Mouse (Mus musculus) CD4-positive, CD25-positive, alpha-beta regulatory T cell, adult 9 weeks (primary cell): ENCODE data around the gene Rgs6. TPM values are rescaled to one million over a fixed set of nuclear protein-coding genes. Genes with fewer than 3 reads are reported as not detected.

Experiments
- polyA plus RNA-seq: library from polyadenylated mRNA; unstranded; fragments of 100-300 nt; shearing (Covaris generic); gene quantifications from one replicate; pipeline ENCODE4 v1.2.1, GENCODE M21; 2017

Rgs6 gene
- not detected for polyA plus RNA-seq

GRCm38 (mm10) chr12:82588017-82588416 lies at the start of gene Rgs6:
TSS of gene Rgs6 (plus strand) at chr12:82588292.

